Mouse (Mus musculus): ENCODE measurements at regions not wholly inside any gene's neighbourhood (a gene's known extent, or its start where the extent isn't known, plus 50 kb on each side); places are given as distances from the start of the nearest gene placed in this dataset.

GRCm38 (mm10) chr2:167858346-167858745, 73.5 kb upstream of the Ptpn1 start:
- ATAC-seq (ENCODE audit: low FRiP score): no peak
- WGBS: 61% methylated on average over 10 of the region's 10 CpGs
- no peak overlapping the region for H3K4me2 ChIP-seq
- peaks cover 8% of the 10 kb centered on the region for H3K4me1 ChIP-seq
- H3K4me3 ChIP-seq (replicated peaks): no peak overlapping the region
- no peak overlapping the region for H3K9ac ChIP-seq (replicated peaks)
- no peaks in the 10 kb centered on the region for H3K36me3 ChIP-seq
- H3K27ac ChIP-seq (replicated peaks): no peak overlapping the region
- no peaks in the 10 kb centered on the region for H3K9me3 ChIP-seq (replicated peaks)
- H3K27me3 ChIP-seq (replicated peaks): no peaks in the 10 kb centered on the region

GRCm38 (mm10) chr2:167857911-167858310, 73.9 kb upstream of the Ptpn1 start:
- Histone ChIP-seq H3K4me1 (peaks cover 7% of the 10 kb centered on the region), H3K27ac (replicated peaks) (no peak overlapping the region), H3K27me3 (replicated peaks) (no peaks in the 10 kb centered on the region), H3K9me3 (replicated peaks) (no peaks in the 10 kb centered on the region), H3K9ac (replicated peaks) (no peak overlapping the region), H3K36me3 (no peaks in the 10 kb centered on the region), H3K4me2 (no peak overlapping the region), H3K4me3 (replicated peaks) (no peak overlapping the region)
- ATAC-seq (ENCODE audit: low FRiP score): no peak
- 65% methylated on average over 8 of the region's 8 CpGs for WGBS

- H3K9ac ChIP-seq (replicated peaks): no peak overlapping the region
- H3K4me1 ChIP-seq: peaks cover 10% of the 10 kb centered on the region
- no peak overlapping the region for H3K27ac ChIP-seq (replicated peaks)
- H3K4me2 ChIP-seq: no peak overlapping the region
- H3K27me3 ChIP-seq (replicated peaks): no peaks in the 10 kb centered on the region
- H3K36me3 ChIP-seq: no peaks in the 10 kb centered on the region
- WGBS: 89% methylated on average over 10 of the region's 10 CpGs
- ATAC-seq (ENCODE audit: low FRiP score): no peak
- H3K9me3 ChIP-seq (replicated peaks): no peaks in the 10 kb centered on the region
- H3K4me3 ChIP-seq (replicated peaks): no peak overlapping the region
These were observed 74.9 kb upstream of the Ptpn1 start for GRCm38 (mm10) chr2:167856920-167857475.

- H3K4me2 ChIP-seq: no peak overlapping the region
- no peaks in the 10 kb centered on the region for H3K9me3 ChIP-seq (replicated peaks)
- WGBS: 47% methylated on average over 3 of the region's 3 CpGs
- H3K27ac ChIP-seq (replicated peaks): no peak overlapping the region
- H3K27me3 ChIP-seq (replicated peaks): no peaks in the 10 kb centered on the region
- no peak overlapping the region for H3K4me3 ChIP-seq (replicated peaks)
- no peak for ATAC-seq (ENCODE audit: low FRiP score)
- H3K36me3 ChIP-seq: no peaks in the 10 kb centered on the region
- H3K9ac ChIP-seq (replicated peaks): no peak overlapping the region
- H3K4me1 ChIP-seq: peaks cover 16% of the 10 kb centered on the region
These were observed 75.8 kb upstream of the Ptpn1 start for GRCm38 (mm10) chr2:167856020-167856419.

GRCm38 (mm10) chr2:167854060-167854459, 77.8 kb upstream of the Ptpn1 start:
- no peak overlapping the region for H3K4me3 ChIP-seq (replicated peaks)
- H3K9me3 ChIP-seq (replicated peaks): no peaks in the 10 kb centered on the region
- no peaks in the 10 kb centered on the region for H3K36me3 ChIP-seq
- H3K27me3 ChIP-seq (replicated peaks): no peaks in the 10 kb centered on the region
- no peak overlapping the region for H3K4me2 ChIP-seq
- H3K4me1 ChIP-seq: peaks cover 9% of the 10 kb centered on the region; the same call in 1 of the 2 replicates
- H3K27ac ChIP-seq (replicated peaks): no peak overlapping the region
- 82% methylated on average over 1 of the region's 1 CpGs for WGBS
- H3K9ac ChIP-seq (replicated peaks): no peak overlapping the region
- ATAC-seq (ENCODE audit: low FRiP score): no peak

GRCm38 (mm10) chr2:167853411-167853821, 78.4 kb upstream of the Ptpn1 start:
- Histone ChIP-seq H3K27ac (replicated peaks) (no peak overlapping the region), H3K9ac (replicated peaks) (no peak overlapping the region), H3K36me3 (no peaks in the 10 kb centered on the region), H3K27me3 (replicated peaks) (no peaks in the 10 kb centered on the region), H3K4me2 (no peak overlapping the region), H3K4me1 (peaks cover 9% of the 10 kb centered on the region; the same call in 1 of the 2 replicates), H3K4me3 (replicated peaks) (no peak overlapping the region), H3K9me3 (replicated peaks) (no peaks in the 10 kb centered on the region)
- WGBS: 76% methylated on average over 8 of the region's 8 CpGs
- no peak for ATAC-seq (ENCODE audit: low FRiP score)

- Histone ChIP-seq H3K36me3 (no peaks in the 10 kb centered on the region), H3K27me3 (replicated peaks) (no peaks in the 10 kb centered on the region), H3K4me1 (peaks cover 9% of the 10 kb centered on the region; the same call in 1 of the 2 replicates), H3K9ac (replicated peaks) (no peak overlapping the region), H3K4me3 (replicated peaks) (no peak overlapping the region), H3K27ac (replicated peaks) (no peak overlapping the region), H3K4me2 (no peak overlapping the region), H3K9me3 (replicated peaks) (no peaks in the 10 kb centered on the region)
- ATAC-seq (ENCODE audit: low FRiP score): peak; percentile 45; the same call in 1 of the 2 replicates
- WGBS: 55% methylated on average over 9 of the region's 9 CpGs
These were observed 79.3 kb upstream of the Ptpn1 start for GRCm38 (mm10) chr2:167852582-167852981.

- H3K9ac ChIP-seq (replicated peaks): no peak overlapping the region
- H3K36me3 ChIP-seq: no peaks in the 10 kb centered on the region
- no peak overlapping the region for H3K4me2 ChIP-seq
- H3K27ac ChIP-seq (replicated peaks): no peak overlapping the region
- no peaks in the 10 kb centered on the region for H3K9me3 ChIP-seq (replicated peaks)
- H3K4me3 ChIP-seq (replicated peaks): no peak overlapping the region
- no peaks in the 10 kb centered on the region for H3K27me3 ChIP-seq (replicated peaks)
- ATAC-seq (ENCODE audit: low FRiP score): no peak
- H3K4me1 ChIP-seq: peaks cover 9% of the 10 kb centered on the region; the same call in 1 of the 2 replicates
- WGBS: 41% methylated on average over 11 of the region's 11 CpGs
These were observed 80.5 kb upstream of the Ptpn1 start for GRCm38 (mm10) chr2:167851216-167851896.

- no peak overlapping the region for H3K27ac ChIP-seq (replicated peaks)
- H3K4me3 ChIP-seq (replicated peaks): no peak overlapping the region
- ATAC-seq (ENCODE audit: low FRiP score): no peak
- no peak overlapping the region for H3K9ac ChIP-seq (replicated peaks)
- H3K4me2 ChIP-seq: no peak overlapping the region
- H3K36me3 ChIP-seq: no peaks in the 10 kb centered on the region
- no peaks in the 10 kb centered on the region for H3K9me3 ChIP-seq (replicated peaks)
- H3K4me1 ChIP-seq: peaks cover 9% of the 10 kb centered on the region; the same call in 1 of the 2 replicates
- 84% methylated on average over 10 of the region's 10 CpGs for WGBS
- H3K27me3 ChIP-seq (replicated peaks): no peaks in the 10 kb centered on the region
These were observed 81.8 kb upstream of the Ptpn1 start for GRCm38 (mm10) chr2:167849999-167850552.

GRCm38 (mm10) chr2:167848468-167849440, 83.1 kb upstream of the Ptpn1 start:
- Histone ChIP-seq H3K36me3 (no peaks in the 10 kb centered on the region), H3K4me1 (peaks cover 9% of the 10 kb centered on the region; the same call in 1 of the 2 replicates), H3K27ac (replicated peaks) (no peak overlapping the region), H3K9me3 (replicated peaks) (no peaks in the 10 kb centered on the region), H3K9ac (replicated peaks) (no peak overlapping the region), H3K27me3 (replicated peaks) (no peaks in the 10 kb centered on the region), H3K4me2 (no peak overlapping the region), H3K4me3 (replicated peaks) (no peak overlapping the region)
- ATAC-seq (ENCODE audit: low FRiP score): no peak
- WGBS: 83% methylated on average over 7 of the region's 7 CpGs

GRCm38 (mm10) chr2:167847281-167848077, 84.4 kb upstream of the Ptpn1 start:
- no peak overlapping the region for H3K4me3 ChIP-seq (replicated peaks)
- H3K4me2 ChIP-seq: no peak overlapping the region
- H3K27me3 ChIP-seq (replicated peaks): no peaks in the 10 kb centered on the region
- no peaks in the 10 kb centered on the region for H3K9me3 ChIP-seq (replicated peaks)
- H3K4me1 ChIP-seq: peaks cover 9% of the 10 kb centered on the region; the same call in 1 of the 2 replicates
- 85% methylated on average over 12 of the region's 12 CpGs for WGBS
- no peak for ATAC-seq (ENCODE audit: low FRiP score)
- no peak overlapping the region for H3K9ac ChIP-seq (replicated peaks)
- no peak overlapping the region for H3K27ac ChIP-seq (replicated peaks)
- no peaks in the 10 kb centered on the region for H3K36me3 ChIP-seq

All from neural tube, embryonic 15.5 days (tissue).